Mouse (Mus musculus) MEL (cell line): ENCODE data around the gene Acin1. TPM values are rescaled to one million over a fixed set of nuclear protein-coding genes. Genes with fewer than 3 reads are reported as not detected.
A peak's percentile ranks its signal among the peaks of the same experiment; 100 is the strongest.

Source experiments
- DNase-seq: peaks from one replicate; pipeline ENCODE4 v3.0.0; 2011; ENCODE audit warnings: low read depth, low spot score
- H3K27ac ChIP-seq: 2 replicates; pipeline ENCODE4 v1.5.1; 2012; ENCODE audit warnings: low read depth, mild to moderate bottlenecking, control low read depth, low read length, moderate library complexity; ENCODE audit not compliant: control insufficient read depth
- H3K27me3 ChIP-seq, 2 experiments: fragments of 150-350 bp in 1 of 2; sonication (generic) in 1 of 2; 2 replicates each; pipeline ENCODE4 v1.6.1; 2012; ENCODE audit warnings: low read length in 2 of 2, mild to moderate bottlenecking in 2 of 2, improper control_type of control experiment in 1 of 2, moderate library complexity in 1 of 2; ENCODE audit not compliant: insufficient read depth in 2 of 2, control insufficient read depth in 1 of 2
- H3K36me3 ChIP-seq, 2 experiments: 2 replicates each; pipeline ENCODE4 v1.6.1; 2012 to 2014; ENCODE audit warnings: low read length in 2 of 2, improper control_type of control experiment in 1 of 2, inconsistent platforms in 1 of 2, mild to moderate bottlenecking in 1 of 2; ENCODE audit not compliant: insufficient read depth in 2 of 2, control insufficient read depth in 1 of 2
- H3K4me1 ChIP-seq, 2 experiments: fragments of 150-350 bp in 1 of 2; sonication (generic) in 1 of 2; 2 replicates each; pipeline ENCODE4 v1.6.1; 2012; ENCODE audit warnings: low read length in 2 of 2, improper control_type of control experiment in 1 of 2, mild to moderate bottlenecking in 1 of 2; ENCODE audit not compliant: insufficient read depth in 2 of 2, control insufficient read depth in 1 of 2
- H3K4me3 ChIP-seq, 2 experiments: fragments of 150-350 bp in 1 of 2; sonication (generic) in 1 of 2; 2 replicates each; pipeline ENCODE4 v1.5.1; 2012; ENCODE audit warnings: low read depth in 2 of 2, low read length in 2 of 2, mild to moderate bottlenecking in 2 of 2, moderate library complexity in 2 of 2, control low read depth in 1 of 2, improper control_type of control experiment in 1 of 2; ENCODE audit not compliant: control insufficient read depth in 1 of 2, insufficient read depth in 1 of 2
- H3K79me2 ChIP-seq: 2 replicates; pipeline ENCODE4 v1.6.1; 2012; ENCODE audit warnings: mild to moderate bottlenecking, low read length, moderate library complexity; ENCODE audit not compliant: control insufficient read depth, poor library complexity, insufficient read depth
- H3K9ac ChIP-seq: 2 replicates; pipeline ENCODE4 v1.6.1; 2012; ENCODE audit warnings: low read depth, mild to moderate bottlenecking, control low read depth, low read length, moderate library complexity; ENCODE audit not compliant: control insufficient read depth, poor library complexity, severe bottlenecking
- H3K9me3 ChIP-seq: fragments of 150-350 bp; sonication (generic); replicated peaks from 2 replicates; pipeline ENCODE4 v1.6.1; 2012; ENCODE audit warnings: mild to moderate bottlenecking, low read length, improper control_type of control experiment, moderate library complexity; ENCODE audit not compliant: insufficient read depth
- BHLHE40 ChIP-seq: IDR thresholded peaks from 2 replicates; pipeline ENCODE4 v1.6.1; 2012; ENCODE audit warnings: low read depth, mild to moderate bottlenecking, inconsistent platforms, low read length, improper control_type of control experiment, borderline replicate concordance
- CHD1 ChIP-seq: IDR thresholded peaks from 2 replicates; pipeline ENCODE4 v1.6.1; 2012; ENCODE audit warnings: low read depth, mild to moderate bottlenecking, inconsistent platforms, low read length, improper control_type of control experiment
- CTCF ChIP-seq, 3 experiments: IDR thresholded peaks in 2 of 3; conservative IDR thresholded peaks in 1 of 3; 2 replicates each; pipeline ENCODE4 v1.5.1; 2011 to 2012; ENCODE audit warnings: low read length in 3 of 3, low read depth in 2 of 3, mild to moderate bottlenecking in 2 of 3, improper control_type of control experiment in 1 of 3, inconsistent platforms in 1 of 3, mixed read lengths in 1 of 3, moderate library complexity in 1 of 3; ENCODE audit not compliant: control insufficient read depth in 1 of 3, insufficient read depth in 1 of 3, poor library complexity in 1 of 3, severe bottlenecking in 1 of 3
- E2F4 ChIP-seq: IDR thresholded peaks from 2 replicates; pipeline ENCODE4 v1.6.1; 2011; ENCODE audit warnings: low read depth, low read length, improper control_type of control experiment, borderline replicate concordance
- ELF1 ChIP-seq: IDR thresholded peaks from 2 replicates; pipeline ENCODE4 v1.6.1; 2014; ENCODE audit warnings: low read depth, mild to moderate bottlenecking, inconsistent platforms, low read length, improper control_type of control experiment, moderate library complexity
- EP300 ChIP-seq, 2 experiments: IDR thresholded peaks; 2 replicates each; pipeline ENCODE4 v1.6.1; 2011; ENCODE audit warnings: improper control_type of control experiment in 2 of 2, low read length in 2 of 2, low read depth in 1 of 2, mild to moderate bottlenecking in 1 of 2
- GABPA ChIP-seq: IDR thresholded peaks from 2 replicates; pipeline ENCODE4 v1.6.1; 2012; ENCODE audit warnings: low read depth, mild to moderate bottlenecking, inconsistent platforms, low read length, improper control_type of control experiment, moderate library complexity
- GATA1 ChIP-seq: IDR thresholded peaks from 2 replicates; pipeline ENCODE4 v1.6.1; 2011; ENCODE audit warnings: low read depth, low read length, improper control_type of control experiment
- HCFC1 ChIP-seq: IDR thresholded peaks from 2 replicates; pipeline ENCODE4 v1.6.1; 2012; ENCODE audit warnings: low read depth, mild to moderate bottlenecking, inconsistent platforms, low read length, improper control_type of control experiment, moderate library complexity
- JUND ChIP-seq: IDR thresholded peaks from 2 replicates; pipeline ENCODE4 v1.6.1; 2011; ENCODE audit warnings: low read depth, mild to moderate bottlenecking, improper control_type of control experiment, low read length
- KAT2A ChIP-seq: conservative IDR thresholded peaks from 2 replicates; pipeline ENCODE4 v1.6.1; 2012; ENCODE audit warnings: low read depth, low read length, improper control_type of control experiment, inconsistent platforms
- MAFK ChIP-seq: IDR thresholded peaks from 2 replicates; pipeline ENCODE4 v1.6.1; 2011; ENCODE audit warnings: low read depth, mild to moderate bottlenecking, low read length, improper control_type of control experiment, borderline replicate concordance
- MAX ChIP-seq: IDR thresholded peaks from 2 replicates; pipeline ENCODE4 v1.6.1; 2011; ENCODE audit warnings: low read length, improper control_type of control experiment
- MAZ ChIP-seq: IDR thresholded peaks from 2 replicates; pipeline ENCODE4 v1.6.1; 2012; ENCODE audit warnings: low read depth, mild to moderate bottlenecking, inconsistent platforms, low read length, improper control_type of control experiment
- MEF2A ChIP-seq: IDR thresholded peaks from 2 replicates; pipeline ENCODE4 v1.6.1; 2014; ENCODE audit warnings: low read depth, mild to moderate bottlenecking, inconsistent platforms, low read length, improper control_type of control experiment; ENCODE audit not compliant: poor library complexity, insufficient replicate concordance, severe bottlenecking; ENCODE audit errors: extremely low read depth
- MXI1 ChIP-seq: IDR thresholded peaks from 2 replicates; pipeline ENCODE4 v1.6.1; 2011; ENCODE audit warnings: mild to moderate bottlenecking, low read depth, low read length, improper control_type of control experiment
- MYB ChIP-seq: IDR thresholded peaks from 2 replicates; pipeline ENCODE4 v1.6.1; 2011; ENCODE audit warnings: mild to moderate bottlenecking, low read depth, low read length, improper control_type of control experiment
- MYC ChIP-seq: IDR thresholded peaks from 2 replicates; pipeline ENCODE4 v1.6.1; 2011; ENCODE audit warnings: low read depth, mild to moderate bottlenecking, low read length, improper control_type of control experiment, moderate library complexity
- NELFE ChIP-seq: IDR thresholded peaks from 2 replicates; pipeline ENCODE4 v1.6.1; 2011; ENCODE audit warnings: low read depth, low read length, improper control_type of control experiment
- POLR2A ChIP-seq, 2 experiments: IDR thresholded peaks; 2 replicates each; pipeline ENCODE4 v1.6.1; 2011 to 2012; ENCODE audit warnings: low read length in 2 of 2, mild to moderate bottlenecking in 2 of 2, control low read depth in 1 of 2, improper control_type of control experiment in 1 of 2, low read depth in 1 of 2, moderate library complexity in 1 of 2; ENCODE audit not compliant: control insufficient read depth in 1 of 2, insufficient read depth in 1 of 2, poor library complexity in 1 of 2
- POLR2AphosphoS2 ChIP-seq: IDR thresholded peaks from 2 replicates; pipeline ENCODE4 v1.6.1; 2011; ENCODE audit warnings: low read length, improper control_type of control experiment
- POLR2AphosphoS5 ChIP-seq: IDR thresholded peaks from 2 replicates; pipeline ENCODE4 v1.6.1; 2012; ENCODE audit warnings: low read depth, borderline replicate concordance, mild to moderate bottlenecking, inconsistent platforms, low read length, moderate library complexity, mixed read lengths
- RAD21 ChIP-seq: IDR thresholded peaks from 2 replicates; pipeline ENCODE4 v1.6.1; 2011; ENCODE audit warnings: mild to moderate bottlenecking, low read depth, low read length, improper control_type of control experiment
- RCOR1 ChIP-seq: IDR thresholded peaks from 2 replicates; pipeline ENCODE4 v1.6.1; 2012; ENCODE audit warnings: low read depth, mild to moderate bottlenecking, inconsistent platforms, low read length, improper control_type of control experiment
- SIN3A ChIP-seq: IDR thresholded peaks from 2 replicates; pipeline ENCODE4 v1.6.1; 2012; ENCODE audit warnings: low read length, improper control_type of control experiment, inconsistent platforms
- SMC3 ChIP-seq: IDR thresholded peaks from 2 replicates; pipeline ENCODE4 v1.6.1; 2011; ENCODE audit warnings: low read depth, low read length, improper control_type of control experiment
- TAL1 ChIP-seq: IDR thresholded peaks from 2 replicates; pipeline ENCODE4 v1.6.1; 2012; ENCODE audit warnings: mild to moderate bottlenecking, inconsistent platforms, low read length, moderate library complexity, mixed read lengths
- TBP ChIP-seq: IDR thresholded peaks from 2 replicates; pipeline ENCODE4 v1.8.0; 2011; ENCODE audit warnings: low read depth, low read length, improper control_type of control experiment
- TCF12 ChIP-seq: IDR thresholded peaks from 2 replicates; pipeline ENCODE4 v1.6.1; 2014; ENCODE audit warnings: low read depth, mild to moderate bottlenecking, inconsistent platforms, low read length, improper control_type of control experiment, moderate library complexity
- UBTF ChIP-seq: IDR thresholded peaks from 2 replicates; pipeline ENCODE4 v1.6.1; 2012; ENCODE audit warnings: low read depth, mild to moderate bottlenecking, inconsistent platforms, low read length, improper control_type of control experiment, moderate library complexity, borderline replicate concordance; ENCODE audit not compliant: insufficient read depth
- USF1 ChIP-seq: IDR thresholded peaks from 2 replicates; pipeline ENCODE4 v1.6.1; 2014; ENCODE audit warnings: low read depth, mild to moderate bottlenecking, inconsistent platforms, low read length, improper control_type of control experiment, moderate library complexity
- USF2 ChIP-seq, 2 experiments: IDR thresholded peaks; 2 replicates each; pipeline ENCODE4 v1.6.1; 2011 to 2012; ENCODE audit warnings: improper control_type of control experiment in 2 of 2, low read length in 2 of 2, borderline replicate concordance in 1 of 2, inconsistent platforms in 1 of 2, low read depth in 1 of 2, mild to moderate bottlenecking in 1 of 2; ENCODE audit not compliant: insufficient read depth in 1 of 2
- ZC3H11A ChIP-seq: IDR thresholded peaks from 2 replicates; pipeline ENCODE4 v1.6.1; 2012; ENCODE audit warnings: low read depth, mild to moderate bottlenecking, inconsistent platforms, low read length, improper control_type of control experiment
- ZKSCAN1 ChIP-seq: IDR thresholded peaks from 2 replicates; pipeline ENCODE4 v1.6.1; 2012; ENCODE audit warnings: low read depth, mild to moderate bottlenecking, inconsistent platforms, low read length, improper control_type of control experiment, moderate library complexity
- ZMIZ1 ChIP-seq: IDR thresholded peaks from 2 replicates; pipeline ENCODE4 v1.6.1; 2012; ENCODE audit warnings: low read depth, mild to moderate bottlenecking, inconsistent platforms, low read length, improper control_type of control experiment, moderate library complexity
- ZNF384 ChIP-seq: IDR thresholded peaks from 2 replicates; pipeline ENCODE4 v1.6.1; 2012; ENCODE audit warnings: low read depth, mild to moderate bottlenecking, inconsistent platforms, low read length, improper control_type of control experiment
- polyA plus RNA-seq, 2 experiments: library from polyadenylated mRNA; stranded (reverse) in 1 of 2; unstranded in 1 of 2; fragments of >175 nt in 1 of 2; fragments of >200 nt in 1 of 2; gene quantifications; 2 replicates each; pipeline versions ENCODE4 v1.2.1 to v1.2.4; 2012; ENCODE audit warnings: low replicate concordance in 2 of 2, low read depth in 1 of 2; ENCODE audit not compliant: insufficient read length in 2 of 2, insufficient read depth in 1 of 2, missing spikeins in 1 of 2
- total RNA-seq: library from RNA; depleted of rRNA; stranded (reverse); fragments of 300-350 nt; gene quantifications from 2 replicates; pipeline ENCODE4 v1.2.3, GENCODE M21; 2012

Acin1 gene
- total and polyA plus RNA-seq, 3 experiments = 103 to 248 (median 115) TPM

GRCm38 (mm10) chr14:54686063-54686521, 639 bp downstream of the Acin1 start, which contains the start of gene 1700123O20Rik:
TSS of gene 1700123O20Rik (plus strand) at chr14:54686216.
- DNase-seq = peak; percentile 96
- H3K4me3 ChIP-seq = peak within 1 kb of the TSS; percentile 79 to 98
- H3K36me3 ChIP-seq = peaks cover 1 to 27% of the 10 kb centered on the region in 2 experiments
- H3K9ac ChIP-seq = peak within 1 kb of the TSS; percentile 93
- no peaks in the 10 kb centered on the region for H3K27me3 ChIP-seq
- peaks cover 51% of the 10 kb centered on the region for H3K79me2 ChIP-seq
- peaks cover 2 to 8% of the 10 kb centered on the region in 2 experiments; a peak in 3 of 4 replicates for H3K4me1 ChIP-seq
- peak within 1 kb of the TSS; percentile 97 for H3K27ac ChIP-seq
- no peaks in the 10 kb centered on the region for H3K9me3 ChIP-seq
- peak; percentile 68; the same call in 1 of the 2 replicates for TF ChIP-seq MAZ
- TF ChIP-seq POLR2AphosphoS5 = no peak
- TF ChIP-seq ZNF384 = no peak
- TF ChIP-seq GABPA = no peak
- TF ChIP-seq TCF12 = no peak
- TF ChIP-seq EP300 (IDR thresholded peaks at IDR 0.05; ENCODE audit: low read depth in 1 of 2, low read length in 2 of 2) = peak in 1 of 2 experiments; percentile 39; a peak in 1 of 4 replicates
- TF ChIP-seq NELFE = peak; percentile 76
- TF ChIP-seq CTCF (IDR thresholded peaks at IDR 0.05 in 2 of 3, conservative IDR thresholded peaks at IDR 0.05 in 1 of 3; ENCODE audit: control insufficient read depth in 1 of 3, insufficient read depth in 1 of 3, low read depth in 2 of 3, low read length in 3 of 3, poor library complexity in 1 of 3, severe bottlenecking in 1 of 3) = peak in 1 of 3 experiments; percentile 23; a peak in 1 of 6 replicates
- 0 out of 2 replicates have a peak, but pooled peaks have one; percentile 23 for TF ChIP-seq UBTF
- no peak for TF ChIP-seq RCOR1
- no peak for TF ChIP-seq ZMIZ1
- no peak for TF ChIP-seq MEF2A
- TF ChIP-seq BHLHE40 = no peak
- peak; percentile 78; the same call in 1 of the 2 replicates for TF ChIP-seq E2F4
- peak; percentile 80; the same call in 1 of the 2 replicates for TF ChIP-seq SIN3A
- no peak for TF ChIP-seq RAD21
- TF ChIP-seq ZKSCAN1 = no peak
- TF ChIP-seq CHD1 = no peak
- no peak; the same call in 1 of the 2 replicates for TF ChIP-seq TBP
- TF ChIP-seq USF1 = no peak
- 0 out of 2 replicates have a peak, but pooled peaks have one; percentile 72 for TF ChIP-seq MYC
- TF ChIP-seq KAT2A = no peak; the same call in 1 of the 2 replicates
- TF ChIP-seq TAL1 = no peak
- 0 out of 2 replicates have a peak, but pooled peaks have one; percentile 15 for TF ChIP-seq ELF1
- TF ChIP-seq USF2 (IDR thresholded peaks at IDR 0.05; ENCODE audit: borderline replicate concordance in 1 of 2, insufficient read depth in 1 of 2, low read depth in 1 of 2, low read length in 2 of 2) = no peak
- TF ChIP-seq JUND = no peak
- no peak for TF ChIP-seq SMC3
- TF ChIP-seq MAFK = no peak
- TF ChIP-seq MYB = no peak; the same call in 1 of the 2 replicates
- peak; percentile 27; the same call in 1 of the 2 replicates for TF ChIP-seq HCFC1
- TF ChIP-seq POLR2A (IDR thresholded peaks at IDR 0.05; ENCODE audit: control insufficient read depth in 1 of 2, insufficient read depth in 1 of 2, low read depth in 1 of 2, low read length in 2 of 2, poor library complexity in 1 of 2) = peak in 1 of 2 experiments; percentile 86; a peak in 1 of 4 replicates
- TF ChIP-seq GATA1 = 0 out of 2 replicates have a peak, but pooled peaks have one; percentile 20
- no peak for TF ChIP-seq ZC3H11A
- peak; percentile 62; the same call in 1 of the 2 replicates for TF ChIP-seq MAX
- peak; percentile 7; the same call in 1 of the 2 replicates for TF ChIP-seq POLR2AphosphoS2
- no peak; the same call in 1 of the 2 replicates for TF ChIP-seq MXI1
